Comparison of ENCODE assay signal across 8 mouse cellular contexts in genomic region chr14:103099238-103099933, GRCm38 (mm10). TPM values are rescaled to one million over a fixed set of nuclear protein-coding genes. Genes with fewer than 3 reads are reported as not detected.
DNase-seq lines count a peak whose midpoint lies in the region; ATAC-seq and TF ChIP-seq lines count a peak whose summit lies in the region.

Gene Fbxl3 (minus strand): TSS chr14:103099566.

- WGBS in forebrain, embryonic 10.5 days = 0% methylated on average over 73 of the region's 88 CpGs
- under 1% methylated on average over 88 of the region's 88 CpGs for WGBS in heart, embryonic 15.5 days
- WGBS in liver, embryonic 14.5 days (ENCODE audit: insufficient replicate concordance) = under 1% methylated on average over 86 of the region's 88 CpGs
- under 1% methylated on average over 67 of the region's 88 CpGs for WGBS in neural tube, embryonic 11.5 days
- under 1% methylated on average over 74 of the region's 88 CpGs for WGBS in stomach, postnatal 0 days

- ATAC-seq in heart, embryonic 15.5 days (replicated peaks; ENCODE audit: insufficient number of reproducible peaks, insufficient read depth, low FRiP score, low read depth) = peak; percentile 94
- ATAC-seq in liver, embryonic 14.5 days (ENCODE audit: insufficient read depth) = peak; percentile 87
- peak; percentile 86 for ATAC-seq in neural tube, embryonic 11.5 days (ENCODE audit: insufficient read depth, low FRiP score, low TSS enrichment)
- ATAC-seq in stomach, postnatal 0 days (ENCODE audit: low FRiP score, low TSS enrichment) = peak; percentile 98

- H3K36me3 ChIP-seq in forebrain, embryonic 10.5 days (replicated peaks) = peaks cover 24% of the 10 kb centered on the region
- H3K36me3 ChIP-seq in heart, embryonic 15.5 days = no peaks in the 10 kb centered on the region; the same call in 1 of the 2 replicates
- H3K36me3 ChIP-seq in liver, embryonic 14.5 days (replicated peaks; ENCODE audit: control insufficient read depth, insufficient read depth, low read depth) = peaks cover 8% of the 10 kb centered on the region
- no peaks in the 10 kb centered on the region for H3K36me3 ChIP-seq in neural tube, embryonic 11.5 days (ENCODE audit: control insufficient read depth, insufficient read depth, low read length)
- peaks cover 3% of the 10 kb centered on the region; the same call in 1 of the 2 replicates for H3K36me3 ChIP-seq in stomach, postnatal 0 days (ENCODE audit: control insufficient read depth, insufficient read depth, low read length)

- H3K9ac ChIP-seq in heart, embryonic 15.5 days = peak within 1 kb of the TSS; percentile 100
- peak within 1 kb of the TSS; percentile 98 for H3K9ac ChIP-seq in liver, embryonic 14.5 days (replicated peaks)
- H3K9ac ChIP-seq in neural tube, embryonic 11.5 days (ENCODE audit: low read length) = peak within 1 kb of the TSS; percentile 100
- H3K9ac ChIP-seq in stomach, postnatal 0 days (ENCODE audit: low read length) = peak within 1 kb of the TSS; percentile 100

- H3K27ac ChIP-seq in forebrain, embryonic 10.5 days = peak within 1 kb of the TSS; percentile 99
- peak within 1 kb of the TSS; percentile 99 for H3K27ac ChIP-seq in heart, embryonic 15.5 days
- peak within 1 kb of the TSS; percentile 92 for H3K27ac ChIP-seq in liver, embryonic 14.5 days
- H3K27ac ChIP-seq in neural tube, embryonic 11.5 days (ENCODE audit: low read depth, low read length) = peak within 1 kb of the TSS; percentile 99
- H3K27ac ChIP-seq in stomach, postnatal 0 days (replicated peaks) = peak within 1 kb of the TSS; percentile 100

- H3K4me2 ChIP-seq in heart, embryonic 15.5 days = peak within 1 kb of the TSS; percentile 69
- H3K4me2 ChIP-seq in liver, embryonic 14.5 days (ENCODE audit: low read depth) = peak within 1 kb of the TSS; percentile 78
- H3K4me2 ChIP-seq in neural tube, embryonic 11.5 days (ENCODE audit: low read depth) = peak within 1 kb of the TSS; percentile 55
- H3K4me2 ChIP-seq in stomach, postnatal 0 days (replicated peaks; ENCODE audit: low read depth) = peak within 1 kb of the TSS; percentile 67

- peaks cover 26% of the 10 kb centered on the region for H3K4me1 ChIP-seq in forebrain, embryonic 10.5 days
- peaks cover 13% of the 10 kb centered on the region for H3K4me1 ChIP-seq in heart, embryonic 15.5 days (replicated peaks)
- peaks cover 0 to 9% of the 10 kb centered on the region in 2 experiments; a peak in 3 of 4 replicates for H3K4me1 ChIP-seq in liver, embryonic 14.5 days (replicated peaks; ENCODE audit: control insufficient read depth in 2 of 2, insufficient read depth in 2 of 2, low read length in 1 of 2)
- H3K4me1 ChIP-seq in neural tube, embryonic 11.5 days (ENCODE audit: control insufficient read depth, insufficient read depth, low read length) = 0 out of 2 replicates have a peak, but pooled peaks cover 3% of the 10 kb centered on the region
- H3K4me1 ChIP-seq in stomach, postnatal 0 days (replicated peaks; ENCODE audit: control insufficient read depth, insufficient read depth) = no peaks in the 10 kb centered on the region

- peak within 1 kb of the TSS; percentile 82 for H3K4me3 ChIP-seq in forebrain, embryonic 10.5 days
- H3K4me3 ChIP-seq in heart, embryonic 15.5 days = peak within 1 kb of the TSS; percentile 97
- H3K4me3 ChIP-seq in liver, embryonic 14.5 days (ENCODE audit: insufficient read depth in 1 of 2, low read depth in 2 of 2, low read length in 2 of 2) = peak within 1 kb of the TSS; percentile 76 to 82
- H3K4me3 ChIP-seq in neural tube, embryonic 11.5 days (ENCODE audit: low read depth, low read length) = peak within 1 kb of the TSS; percentile 88
- H3K4me3 ChIP-seq in stomach, postnatal 0 days (ENCODE audit: low read depth, low read length) = peak within 1 kb of the TSS; percentile 95

- no peak; the same call in 1 of the 2 replicates for TF ChIP-seq CTCF in liver, embryonic 14.5 days (IDR thresholded peaks at IDR 0.05; ENCODE audit: low read depth)
- TF ChIP-seq CTCF in stomach, postnatal 0 days (IDR thresholded peaks at IDR 0.05; ENCODE audit: low read depth) = 0 out of 2 replicates have a peak, but pooled peaks have one; percentile 13

- H3K27me3 ChIP-seq in forebrain, embryonic 10.5 days (ENCODE audit: poor library complexity, severe bottlenecking) = no peaks in the 10 kb centered on the region
- no peaks in the 10 kb centered on the region for H3K27me3 ChIP-seq in heart, embryonic 15.5 days
- no peaks in the 10 kb centered on the region for H3K27me3 ChIP-seq in liver, embryonic 14.5 days (ENCODE audit: control insufficient read depth, insufficient read depth, low read length)
- no peaks in the 10 kb centered on the region for H3K27me3 ChIP-seq in neural tube, embryonic 11.5 days (ENCODE audit: control insufficient read depth, insufficient read depth, low read length)
- no peaks in the 10 kb centered on the region for H3K27me3 ChIP-seq in stomach, postnatal 0 days (ENCODE audit: control insufficient read depth, insufficient read depth, low read length)

- peak; percentile 88 to 89 for DNase-seq in CD8-positive naive resting alpha-beta T cell, adult 2 months (ENCODE audit: low read depth in 2 of 2, low spot score in 2 of 2)
- peak; percentile 83 for DNase-seq in c-Kit-positive CD71-negative TER-119-negative erythroid progenitor cells, embryonic 14.5 days (ENCODE audit: low read depth)
- peak; percentile 86 for DNase-seq in forebrain, embryonic 10.5 days (ENCODE audit: extremely low spot score, low spot score)
- peak; percentile 94 to 98 for DNase-seq in kidney, postnatal 25 days
- DNase-seq in liver, embryonic 14.5 days (ENCODE audit: low read depth in 3 of 3, low spot score in 3 of 3) = peak; percentile 83 to 90 (median 86)
- DNase-seq in neural tube, embryonic 11.5 days (ENCODE audit: low spot score) = peak; percentile 90
- DNase-seq in stomach, postnatal 0 days (ENCODE audit: low spot score) = peak; percentile 96

- TF ChIP-seq EP300 in liver, embryonic 14.5 days (IDR thresholded peaks at IDR 0.05; ENCODE audit: low read depth) = no peak
- TF ChIP-seq EP300 in stomach, postnatal 0 days (optimal IDR thresholded peaks at IDR 0.05) = peak; percentile 60

- no peaks in the 10 kb centered on the region for H3K9me3 ChIP-seq in forebrain, embryonic 10.5 days
- no peaks in the 10 kb centered on the region for H3K9me3 ChIP-seq in heart, embryonic 15.5 days (replicated peaks)
- H3K9me3 ChIP-seq in liver, embryonic 14.5 days (ENCODE audit: control insufficient read depth, low read length) = no peaks in the 10 kb centered on the region
- H3K9me3 ChIP-seq in neural tube, embryonic 11.5 days (ENCODE audit: control insufficient read depth, low read length) = no peaks in the 10 kb centered on the region
- no peaks in the 10 kb centered on the region for H3K9me3 ChIP-seq in stomach, postnatal 0 days (ENCODE audit: control insufficient read depth, low read length)

RNA-seq across cellular contexts. Expression of gene Fbxl3, which starts in this region (rescaled TPM):
- polyA plus RNA-seq in forebrain, embryonic 10.5 days (2016; fragmentation: Nextera tagmentation; extraction: Ambion mirVana) = 13.8 TPM in 2 replicates
- 18.8 and 20.0 TPM in 2 replicates for polyA plus RNA-seq in heart, embryonic 15.5 days (2015; fragmentation: Nextera tagmentation; extraction: Ambion mirVana)
- 17.3 and 21.9 TPM in 2 replicates for polyA plus RNA-seq in liver, embryonic 14.5 days (2012; rRNA removed)
- polyA plus RNA-seq in liver, embryonic 14.5 days (2014; fragmentation: Nextera tagmentation; extraction: Ambion mirVana) = 12.6 and 16.0 TPM in 2 replicates
- polyA plus RNA-seq in neural tube, embryonic 11.5 days (2014; fragmentation: Nextera tagmentation; extraction: Ambion mirVana) = 24.4 and 27.8 TPM in 2 replicates
- polyA plus RNA-seq in stomach, postnatal 0 days (2015; fragmentation: Nextera tagmentation; extraction: Ambion mirVana) = 16.2 and 16.9 TPM in 2 replicates

Comparison
In these comparisons a context has a peak if more than half of its experiments do, and no peak if none do; other contexts are left out.
1. Peak in every context shown above with its lines: DNase-seq, ATAC-seq, H3K4me3 ChIP-seq and H3K27ac ChIP-seq.